Mouse (Mus musculus): ENCODE measurements at regions not wholly inside any gene's neighbourhood (a gene's known extent, or its start where the extent isn't known, plus 50 kb on each side); places are given as distances from the start of the nearest gene placed in this dataset.

DNA sequence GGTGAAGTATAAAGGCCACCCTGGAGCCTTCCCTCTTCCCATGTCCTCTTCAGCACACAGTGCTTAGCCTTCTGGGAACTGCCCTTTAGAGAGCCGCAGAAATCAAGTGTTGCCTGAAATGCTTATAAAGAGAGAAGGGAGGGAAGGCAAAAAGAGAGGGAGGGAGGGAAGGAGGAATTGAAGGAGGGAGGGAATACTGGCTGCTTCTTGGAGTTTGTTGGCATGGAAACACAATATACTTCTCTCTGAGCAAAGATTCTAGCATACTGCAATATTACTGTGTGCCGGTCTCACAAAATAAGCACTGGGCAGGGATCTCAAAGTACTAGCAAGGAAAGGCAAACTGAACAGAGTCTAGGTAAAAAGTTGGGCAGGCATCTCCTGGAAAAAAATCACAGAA, 225.9 kb upstream of the Ldb2 start:
- no peak for DNase-seq

DNA sequence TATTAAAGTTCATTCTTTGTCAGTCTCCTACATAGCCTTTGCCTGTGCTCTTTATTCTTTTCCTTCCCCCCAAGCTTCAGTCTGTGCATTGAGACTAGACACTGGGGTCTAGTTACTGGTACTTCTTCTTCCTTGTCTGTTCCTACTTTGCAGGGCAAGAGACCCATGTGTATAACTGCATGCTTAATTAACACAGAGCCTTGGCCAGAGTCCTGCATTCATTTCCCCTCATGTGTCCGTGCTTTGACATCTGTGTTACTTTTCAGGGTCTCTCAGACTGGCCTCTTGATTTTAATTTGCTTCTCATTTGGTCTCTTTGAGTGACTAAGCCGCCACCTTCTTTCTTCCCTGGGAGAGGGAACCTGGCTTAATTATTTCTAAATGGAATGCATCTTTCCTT, 208.4 kb upstream of the Ldb2 start:
- DNase-seq = no peak

DNA sequence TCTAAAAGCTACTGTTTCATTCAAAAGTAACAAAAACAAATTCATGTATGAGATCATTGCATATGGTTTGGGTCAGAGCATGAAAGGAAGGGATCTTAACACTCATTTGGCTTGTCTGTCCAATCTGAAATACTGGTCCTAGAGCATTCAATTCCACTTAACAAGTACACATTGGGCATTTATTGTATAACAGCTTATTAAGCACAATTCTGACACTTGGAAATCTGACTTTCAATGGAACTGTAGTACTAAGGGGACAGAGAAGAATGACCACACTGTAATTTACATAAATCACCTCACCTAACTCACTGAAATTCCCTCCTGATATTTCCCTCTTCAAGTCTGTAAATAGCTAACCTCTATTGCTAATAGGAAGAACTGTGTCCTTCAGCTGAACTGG, 201.5 kb upstream of the Ldb2 start:
- no peak for DNase-seq

DNA sequence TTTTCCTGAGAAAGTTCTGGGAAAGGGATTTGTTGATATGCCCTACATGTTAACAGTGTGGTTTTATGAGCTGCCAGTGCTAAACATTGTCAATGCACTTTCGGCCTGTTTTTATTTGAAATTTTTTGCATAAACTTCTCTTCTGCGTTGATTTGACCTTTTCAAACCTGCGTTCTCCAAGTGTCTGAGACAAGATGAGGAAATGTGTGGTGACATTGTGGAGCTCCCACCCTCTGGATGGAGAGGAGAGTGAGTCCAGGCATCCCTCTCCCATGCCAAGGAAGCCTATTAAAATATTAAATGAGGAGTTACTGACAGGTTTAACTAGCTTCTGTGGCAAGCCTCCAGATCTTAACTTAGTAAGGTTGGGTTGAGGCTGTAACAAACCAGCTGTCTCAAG, 199.6 kb upstream of the Ldb2 start:
- no peak for DNase-seq

DNA sequence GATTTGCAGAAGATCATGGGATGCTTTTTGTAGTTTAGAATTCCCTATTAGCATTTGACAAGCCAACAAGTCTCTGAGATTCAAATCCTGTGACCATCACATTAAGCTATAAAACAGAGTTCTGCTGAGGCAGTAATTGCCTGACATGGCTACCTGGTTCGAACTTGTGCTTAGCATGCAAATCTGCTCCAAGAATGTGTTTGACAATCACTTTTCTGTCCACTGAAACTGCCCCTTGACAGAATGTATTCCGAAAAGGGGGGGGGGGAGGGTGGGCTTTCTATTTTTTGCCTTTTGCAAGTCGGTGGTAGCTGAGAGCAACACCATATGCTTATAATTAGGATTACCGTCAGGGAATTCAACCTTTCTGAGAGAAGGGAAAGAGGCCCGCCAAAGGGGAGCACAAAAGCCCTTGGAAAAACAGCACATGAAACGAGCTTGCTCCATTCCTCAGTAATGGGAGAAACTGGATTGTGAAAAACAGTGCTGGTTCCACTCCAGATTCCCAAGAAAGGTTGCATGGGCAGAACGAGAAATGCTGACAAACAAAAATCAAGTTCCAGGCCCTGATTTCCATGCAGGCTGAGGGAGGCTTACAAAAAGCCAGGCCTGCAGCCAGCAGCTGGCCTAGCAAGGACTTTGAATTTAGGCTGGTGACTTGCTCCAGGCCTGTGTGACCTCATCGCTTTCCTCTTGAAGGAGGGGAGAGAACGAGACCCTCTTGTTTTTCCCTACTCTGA, 176.1 kb upstream of the Ldb2 start:
- peak; percentile 13 for DNase-seq

DNA sequence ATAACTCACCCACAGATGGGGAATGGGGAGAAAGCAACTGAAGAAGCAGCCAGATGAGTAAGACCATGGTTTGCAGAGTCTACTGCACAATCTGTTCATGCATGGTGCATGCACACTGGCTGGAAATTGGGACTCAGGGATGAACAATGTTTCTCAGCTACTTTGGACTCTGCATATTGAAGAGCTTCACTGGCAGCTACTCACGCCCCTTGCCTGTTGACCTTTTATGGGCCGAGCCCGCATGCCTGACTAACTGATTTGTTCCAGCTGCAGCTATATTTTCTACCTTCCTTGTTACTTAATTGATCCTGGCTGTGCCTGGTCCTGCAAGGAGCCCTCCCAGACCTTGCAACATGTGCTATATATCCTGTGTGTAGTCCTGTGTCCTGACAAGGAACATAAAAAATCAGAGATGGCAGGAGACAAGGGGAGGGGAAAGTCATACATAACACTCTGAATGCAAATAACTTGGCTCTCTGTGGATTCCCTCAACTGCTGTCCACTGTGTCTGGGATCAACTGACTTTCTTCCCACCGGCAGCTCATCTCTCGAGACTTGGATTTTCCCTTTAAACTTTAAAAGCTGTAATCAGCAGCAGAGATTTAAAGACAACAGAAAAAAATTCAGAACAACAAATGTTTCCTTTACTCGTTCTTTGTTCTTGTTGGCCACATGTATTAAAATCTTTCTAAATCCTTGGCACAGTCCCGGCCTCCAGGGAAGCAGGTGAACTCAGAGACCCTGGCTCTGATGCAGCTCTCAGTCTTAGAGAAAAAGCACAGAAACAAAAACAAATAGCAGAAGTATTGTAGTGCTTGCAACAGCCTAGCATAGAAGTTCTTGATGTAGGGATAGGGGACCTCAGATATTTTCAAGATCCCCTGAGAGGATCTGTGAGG, 143.8 kb upstream of the Ldb2 start:
- no peak for DNase-seq

DNA sequence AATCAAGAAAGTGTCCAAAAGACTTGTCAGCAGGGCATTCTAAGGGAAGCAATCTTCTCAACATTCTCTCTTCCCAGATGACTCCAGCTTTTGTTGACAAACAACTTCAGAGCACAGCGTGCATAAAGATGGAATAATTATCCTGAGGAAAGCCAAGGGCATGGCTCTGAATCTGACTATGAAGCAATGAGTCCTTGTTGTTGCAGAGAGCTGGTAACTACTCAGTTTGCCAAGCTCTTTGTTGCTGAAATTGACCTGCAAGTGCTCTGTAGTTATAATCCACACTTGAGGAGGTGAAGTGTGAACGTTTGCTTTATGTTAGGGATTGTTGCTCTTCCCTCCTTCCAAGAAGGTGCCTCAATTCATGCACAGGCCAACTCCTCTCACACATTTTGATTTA, 143.1 kb upstream of the Ldb2 start:
- no peak for DNase-seq

DNA sequence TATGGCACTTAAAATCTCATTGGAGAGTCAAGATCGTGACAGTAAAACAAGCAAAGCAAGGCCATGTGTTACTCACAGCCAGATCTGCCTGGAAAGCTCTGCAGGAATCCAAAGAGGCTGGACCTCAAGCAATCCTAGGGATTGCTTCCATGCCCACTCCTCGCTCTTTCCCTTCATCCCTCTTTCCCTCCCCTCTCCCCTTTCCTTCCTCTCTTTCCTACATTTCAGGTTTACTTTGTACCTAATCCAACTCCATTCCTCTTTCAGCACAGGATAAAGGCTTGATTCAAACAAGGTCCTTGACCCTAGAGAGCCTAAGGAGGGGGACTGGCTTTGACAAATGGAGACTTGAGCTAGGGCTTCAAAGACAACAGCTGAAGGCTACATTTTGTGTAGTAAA, 126.0 kb upstream of the Ldb2 start:
- no peak for DNase-seq

DNA sequence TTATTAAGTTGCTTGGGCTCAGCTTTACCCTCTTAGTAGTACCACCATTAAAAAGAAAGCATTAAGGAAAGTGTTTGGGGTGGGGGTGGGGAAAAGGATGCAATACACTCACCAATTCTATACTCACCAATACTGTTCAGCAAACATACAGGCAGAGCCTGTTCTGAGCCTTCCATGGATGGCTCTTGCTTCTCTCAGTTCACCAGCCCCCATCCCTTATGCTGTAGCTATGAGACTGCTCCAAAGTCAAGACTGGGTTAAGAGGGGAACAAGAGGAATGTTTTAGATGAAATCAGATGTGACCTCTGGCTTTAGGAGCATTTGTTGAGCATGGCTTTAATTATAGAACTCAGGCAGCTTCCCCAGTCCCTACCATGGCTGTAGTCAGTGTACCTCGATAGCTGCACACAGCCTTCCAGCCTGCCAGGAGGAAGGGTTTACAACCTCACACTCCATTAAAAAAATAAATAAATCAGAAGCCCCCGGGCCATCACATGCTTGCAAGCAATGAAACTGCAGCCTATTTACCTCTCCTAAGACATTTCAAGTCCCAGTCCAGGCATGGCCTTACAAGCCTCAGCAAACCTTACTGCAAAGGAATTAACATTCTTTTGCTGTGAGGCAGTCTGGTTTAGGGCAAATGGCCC, 122.8 kb upstream of the Ldb2 start:
- peak; percentile 6 for DNase-seq

DNA sequence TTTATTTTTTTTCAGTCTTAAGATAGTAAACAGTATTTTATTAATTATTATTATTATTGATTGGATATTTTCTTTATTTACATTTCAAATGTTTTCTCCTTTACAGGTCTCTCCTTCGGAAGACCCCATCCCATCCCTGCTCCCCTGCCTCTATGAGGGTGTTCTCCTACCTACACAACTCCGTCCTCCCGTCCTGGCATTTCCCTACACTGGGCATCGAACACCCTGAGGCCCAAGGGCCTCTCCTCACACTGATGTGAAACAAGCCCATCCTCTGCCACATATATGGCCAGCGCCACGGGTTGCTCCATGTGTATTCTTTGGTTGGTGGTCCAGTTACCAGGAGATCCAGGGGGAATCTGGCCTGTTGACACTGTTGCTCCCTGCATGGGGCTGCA, 118.3 kb upstream of the Ldb2 start:
- no peak for DNase-seq

DNA sequence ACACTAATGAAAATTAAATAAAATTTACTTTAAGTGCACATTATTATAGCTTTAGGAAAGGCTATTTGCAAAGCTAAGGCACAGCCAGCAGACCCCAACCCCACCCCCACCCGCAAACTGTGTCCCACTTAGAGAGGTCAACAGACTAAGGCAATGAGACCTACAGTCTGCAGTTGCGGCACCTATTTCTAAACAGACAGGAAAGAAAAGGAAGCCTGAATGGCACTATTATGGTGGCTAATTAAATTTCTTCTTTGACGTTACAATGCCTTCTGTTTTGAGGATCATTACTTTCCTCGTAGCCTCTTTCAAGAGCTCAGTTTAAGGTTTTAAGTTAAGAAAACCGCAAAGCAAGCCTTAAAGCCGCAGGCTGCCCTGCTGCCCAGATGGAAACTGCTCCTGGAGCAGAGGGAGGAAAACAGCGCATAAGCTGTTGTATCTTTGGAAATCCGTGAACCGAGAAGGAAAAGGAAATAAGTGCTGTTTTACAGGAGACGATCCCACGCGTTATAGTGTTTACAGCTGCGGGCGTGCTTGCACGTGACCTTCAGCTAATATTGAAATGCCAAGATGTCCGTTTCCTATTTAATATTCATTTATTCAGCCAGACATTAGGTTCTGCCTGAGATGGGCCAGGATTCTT, 117.8 kb upstream of the Ldb2 start:
- no peak for DNase-seq

DNA sequence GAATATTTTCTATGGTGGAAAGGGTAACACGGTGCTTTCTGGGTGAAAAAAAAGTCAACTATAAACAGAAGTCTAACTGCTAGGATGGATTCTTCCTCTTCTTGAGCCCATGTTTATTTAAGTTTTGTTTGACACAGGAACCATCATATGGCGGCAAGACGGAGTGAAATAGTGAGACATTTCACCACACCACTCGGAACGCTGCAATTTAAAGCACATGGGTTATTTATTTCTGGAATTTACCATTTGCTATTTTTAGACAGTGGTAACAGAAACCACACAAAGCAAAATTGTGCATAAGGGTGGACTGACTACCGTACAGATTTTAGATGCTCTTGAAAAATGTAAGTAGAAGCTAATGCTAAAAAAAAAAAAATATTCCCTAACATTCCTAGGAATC, 103.1 kb upstream of the Ldb2 start:
- DNase-seq = no peak

DNA sequence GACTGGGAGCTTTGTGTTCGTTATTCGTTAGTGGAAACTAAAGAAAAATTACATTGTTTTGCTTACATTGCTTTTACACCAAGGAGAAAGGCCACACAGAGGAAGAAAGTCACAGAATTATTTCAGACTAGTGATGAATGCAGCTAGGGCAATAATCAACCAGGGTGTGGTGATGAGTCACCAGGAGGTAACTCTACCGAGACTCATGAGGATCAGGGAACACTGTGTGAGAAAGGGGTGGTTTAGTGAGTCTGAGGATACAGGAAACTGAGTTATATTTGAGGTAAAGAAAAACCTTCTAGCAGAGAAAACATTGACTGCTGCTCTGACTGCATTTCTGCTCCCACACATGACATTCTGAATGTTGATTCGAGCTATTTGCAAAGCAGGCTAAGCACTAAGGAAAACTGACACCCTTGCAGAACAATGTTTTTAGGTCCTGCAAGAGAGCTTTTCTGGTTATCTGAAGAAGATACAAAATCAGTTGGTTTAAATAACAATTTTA, 87.1 kb upstream of the Ldb2 start:
- DNase-seq = no peak

DNA sequence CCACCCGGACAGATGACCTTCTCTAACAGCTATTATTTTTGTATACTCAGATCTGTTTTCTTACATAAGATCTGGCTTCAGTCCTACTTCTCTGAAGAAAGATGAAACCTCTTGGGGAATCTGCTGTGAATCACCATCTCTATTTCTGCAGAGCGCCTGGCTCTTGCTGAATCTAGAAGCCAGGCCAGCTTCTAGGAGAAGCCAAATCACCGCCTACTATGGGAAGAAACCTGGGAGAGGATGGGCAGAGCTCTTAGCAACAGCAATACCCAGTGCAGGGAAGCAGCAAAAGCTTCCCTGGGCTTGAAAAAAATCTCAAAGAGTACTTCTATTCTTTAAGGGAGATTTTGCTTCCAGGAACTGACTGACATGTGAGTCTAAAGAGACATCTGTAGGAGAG, 77.5 kb upstream of the Ldb2 start:
- peak; percentile 36 for DNase-seq

DNA sequence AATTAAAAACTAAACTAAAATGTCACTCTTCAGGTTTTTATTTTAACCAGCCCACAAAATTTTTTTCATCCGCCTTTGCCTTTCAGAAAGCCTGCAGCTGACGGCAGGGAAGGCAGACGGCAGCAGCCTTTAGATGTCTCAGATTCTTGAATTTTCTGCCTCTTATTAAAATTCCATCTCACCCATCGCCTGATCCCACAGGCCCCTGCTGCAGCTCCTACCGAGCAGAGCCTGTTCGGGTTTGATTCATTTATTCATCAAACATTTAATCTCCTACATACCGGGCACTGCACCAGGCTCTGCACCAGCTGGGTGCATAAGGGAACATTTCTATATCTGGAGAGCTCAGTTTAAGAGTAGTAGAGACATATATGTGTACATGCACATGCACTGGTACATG, 72.8 kb upstream of the Ldb2 start:
- no peak for DNase-seq

DNA sequence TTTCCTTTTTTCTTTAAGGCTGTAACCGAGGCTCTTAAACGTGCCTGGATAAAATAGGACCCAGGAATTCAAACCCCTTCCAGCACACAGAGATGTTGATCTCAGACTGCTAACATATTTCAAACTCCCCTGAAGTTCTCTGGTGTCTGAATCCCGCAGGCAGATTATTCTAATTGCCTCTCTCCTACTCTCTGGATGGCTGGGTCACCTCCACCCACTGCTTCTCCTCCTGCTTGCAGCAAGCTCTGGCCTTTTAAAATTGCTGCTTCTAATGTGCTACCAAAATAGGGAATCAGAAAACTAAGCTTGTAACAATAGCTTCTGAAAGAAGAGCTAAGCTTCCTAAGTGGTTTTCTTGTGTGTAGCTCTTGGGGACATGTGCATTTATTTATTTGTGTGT, 64.4 kb upstream of the Ldb2 start:
- DNase-seq = no peak

DNA sequence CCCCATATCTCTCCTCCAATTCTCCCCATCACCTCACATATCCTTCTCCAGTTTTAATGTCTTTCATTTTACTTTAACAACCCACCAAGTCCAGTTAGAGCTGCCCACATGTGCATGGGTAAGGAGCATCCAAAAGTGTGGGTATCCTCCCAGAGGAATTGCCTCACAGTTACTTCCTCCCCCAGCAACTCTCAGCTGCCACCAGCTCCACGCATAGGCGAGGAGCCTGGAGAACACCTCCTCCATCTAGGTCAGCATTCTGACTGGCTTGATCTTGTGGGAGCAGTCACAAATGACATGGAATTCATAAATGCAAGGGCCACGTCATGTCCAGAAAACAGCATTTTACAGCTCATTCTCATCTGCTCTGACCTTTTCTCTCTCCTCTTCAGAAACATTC, 63.9 kb upstream of the Ldb2 start:
- no peak for DNase-seq

DNA sequence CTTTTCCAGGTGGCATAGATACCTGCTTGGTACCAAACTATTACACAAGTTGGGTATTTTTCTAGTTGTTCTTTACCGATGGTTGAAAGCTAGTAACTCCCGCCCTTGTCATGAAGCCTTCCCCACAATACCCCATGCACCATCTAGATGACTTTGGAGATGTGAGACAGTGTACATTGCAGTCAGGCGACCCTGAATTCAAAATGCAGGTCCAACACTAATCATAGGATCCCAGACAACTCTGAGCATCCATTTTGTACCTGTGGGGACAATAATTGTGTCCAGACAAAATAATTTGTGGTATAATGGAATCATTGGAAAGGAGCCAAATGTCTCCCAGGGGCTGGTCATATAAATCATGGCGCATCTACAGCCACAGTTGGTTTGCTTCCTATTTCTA, 54.7 kb upstream of the Ldb2 start:
- DNase-seq = no peak
